Mouse (Mus musculus) midbrain, embryonic 13.5 days (tissue): ENCODE data around the gene Stk11ip. TPM values are rescaled to one million over a fixed set of nuclear protein-coding genes. Genes with fewer than 3 reads are reported as not detected.

ENCODE experiments used
- ATAC-seq: fragments of 200-750 bp; cut with Nextera tagmentation; 2 replicates; pipeline ENCODE4 v1.8.0; 2017; ENCODE audit warnings: mild to moderate bottlenecking, moderate TSS enrichment, moderate library complexity
- H3K27ac ChIP-seq: fragments of 300-500 bp; sonication (generic); 2 replicates; pipeline ENCODE4 v1.5.1; 2015; ENCODE audit warnings: inconsistent platforms, mild to moderate bottlenecking, moderate library complexity
- H3K27me3 ChIP-seq: fragments of 300-500 bp; sonication (generic); 2 replicates; pipeline ENCODE4 v1.6.1; 2015; ENCODE audit warnings: mild to moderate bottlenecking, inconsistent platforms
- H3K36me3 ChIP-seq: fragments of 300-500 bp; sonication (generic); 2 replicates; pipeline ENCODE4 v1.6.1; 2015; ENCODE audit warnings: mild to moderate bottlenecking, inconsistent platforms
- H3K4me1 ChIP-seq: fragments of 300-500 bp; sonication (generic); replicated peaks from 2 replicates; pipeline ENCODE4 v1.6.1; 2015; ENCODE audit warnings: inconsistent platforms
- H3K4me2 ChIP-seq: fragments of 300-500 bp; sonication (generic); replicated peaks from 2 replicates; pipeline ENCODE4 v1.6.1; 2015; ENCODE audit warnings: moderate library complexity, mild to moderate bottlenecking, inconsistent platforms
- H3K4me3 ChIP-seq: fragments of 300-500 bp; sonication (generic); replicated peaks from 2 replicates; pipeline ENCODE4 v1.5.1; 2015; ENCODE audit warnings: mild to moderate bottlenecking, inconsistent platforms
- H3K9ac ChIP-seq: fragments of 300-500 bp; sonication (generic); replicated peaks from 2 replicates; pipeline ENCODE4 v1.6.1; 2015; ENCODE audit warnings: mild to moderate bottlenecking, inconsistent platforms
- H3K9me3 ChIP-seq: fragments of 300-500 bp; sonication (generic); 2 replicates; pipeline ENCODE4 v1.6.1; 2016; ENCODE audit warnings: mild to moderate bottlenecking, inconsistent platforms
- WGBS: fragments of 180-500 bp; shearing (Covaris S2); methylation state at CpG from one replicate; pipeline ENCODE4 v1.1.7; 2015; 5-methylcytosine and 5-hydroxymethylcytosine counted together
- polyA plus RNA-seq: library from polyadenylated mRNA; unstranded; fragments of >200 nt; fragmentation: Nextera tagmentation; extraction: Ambion mirVana; gene quantifications from 2 replicates; pipeline ENCODE4 v1.2.1, GENCODE M21; 2015

The Stk11ip gene
- polyA plus RNA-seq, 1 experiment from 2014 or later = 23.6 TPM

- 90% methylated on average over 7 of the region's 7 CpGs for WGBS
- H3K9ac ChIP-seq = 0 out of 2 replicates have a peak overlapping the region, but pooled peaks have one; percentile 20
- H3K36me3 ChIP-seq = peaks cover 47% of the 10 kb centered on the region
- no peaks in the 10 kb centered on the region for H3K9me3 ChIP-seq
- no peak for ATAC-seq
- peaks cover 12% of the 10 kb centered on the region for H3K4me1 ChIP-seq
- H3K4me3 ChIP-seq = no peak overlapping the region
- H3K27me3 ChIP-seq = no peaks in the 10 kb centered on the region
- no peak overlapping the region for H3K27ac ChIP-seq
- H3K4me2 ChIP-seq = no peak overlapping the region
Observed at GRCm38 (mm10) chr1:75524679-75525078, 3.4 kb downstream of the Stk11ip start.

GRCm38 (mm10) chr1:75530546-75530945 is 9.2 kb downstream of the Stk11ip start:
- no peaks in the 10 kb centered on the region for H3K9me3 ChIP-seq
- H3K9ac ChIP-seq = no peak overlapping the region
- no peak overlapping the region for H3K4me2 ChIP-seq
- ATAC-seq = no peak
- no peaks in the 10 kb centered on the region for H3K27me3 ChIP-seq
- H3K4me3 ChIP-seq = no peak overlapping the region
- no peaks in the 10 kb centered on the region for H3K4me1 ChIP-seq
- peaks cover 94% of the 10 kb centered on the region for H3K36me3 ChIP-seq
- no peak overlapping the region for H3K27ac ChIP-seq
- WGBS = 83% methylated on average over 4 of the region's 4 CpGs

- Histone ChIP-seq H3K27ac (no peak overlapping the region), H3K4me2 (no peak overlapping the region), H3K9ac (no peak overlapping the region), H3K4me3 (no peak overlapping the region), H3K4me1 (no peaks in the 10 kb centered on the region), H3K36me3 (peaks cover 87% of the 10 kb centered on the region), H3K27me3 (no peaks in the 10 kb centered on the region), H3K9me3 (no peaks in the 10 kb centered on the region)
- ATAC-seq = no peak
- WGBS = 93% methylated on average over 19 of the region's 19 CpGs
Observed at GRCm38 (mm10) chr1:75532280-75533172, 11.2 kb downstream of the Stk11ip start.

- WGBS = 88% methylated on average over 19 of the region's 19 CpGs
- Histone ChIP-seq H3K9ac (no peak overlapping the region), H3K9me3 (no peaks in the 10 kb centered on the region), H3K4me3 (no peak overlapping the region), H3K27ac (no peak overlapping the region), H3K4me1 (no peaks in the 10 kb centered on the region), H3K27me3 (no peaks in the 10 kb centered on the region), H3K36me3 (peaks cover 79% of the 10 kb centered on the region), H3K4me2 (no peak overlapping the region)
- ATAC-seq = no peak
Observed at GRCm38 (mm10) chr1:75533325-75534252, 12.3 kb downstream of the Stk11ip start.

- H3K4me2 ChIP-seq = no peak overlapping the region
- no peak overlapping the region for H3K4me3 ChIP-seq
- H3K9ac ChIP-seq = no peak overlapping the region
- H3K36me3 ChIP-seq = peaks cover 42% of the 10 kb centered on the region
- no peaks in the 10 kb centered on the region for H3K27me3 ChIP-seq
- no peaks in the 10 kb centered on the region for H3K9me3 ChIP-seq
- no peak for ATAC-seq
- H3K4me1 ChIP-seq = no peaks in the 10 kb centered on the region
- no peak overlapping the region for H3K27ac ChIP-seq
- 82% methylated on average over 2 of the region's 2 CpGs for WGBS
Observed at GRCm38 (mm10) chr1:75537587-75537986, 16.3 kb downstream of the Stk11ip start.

DNA sequence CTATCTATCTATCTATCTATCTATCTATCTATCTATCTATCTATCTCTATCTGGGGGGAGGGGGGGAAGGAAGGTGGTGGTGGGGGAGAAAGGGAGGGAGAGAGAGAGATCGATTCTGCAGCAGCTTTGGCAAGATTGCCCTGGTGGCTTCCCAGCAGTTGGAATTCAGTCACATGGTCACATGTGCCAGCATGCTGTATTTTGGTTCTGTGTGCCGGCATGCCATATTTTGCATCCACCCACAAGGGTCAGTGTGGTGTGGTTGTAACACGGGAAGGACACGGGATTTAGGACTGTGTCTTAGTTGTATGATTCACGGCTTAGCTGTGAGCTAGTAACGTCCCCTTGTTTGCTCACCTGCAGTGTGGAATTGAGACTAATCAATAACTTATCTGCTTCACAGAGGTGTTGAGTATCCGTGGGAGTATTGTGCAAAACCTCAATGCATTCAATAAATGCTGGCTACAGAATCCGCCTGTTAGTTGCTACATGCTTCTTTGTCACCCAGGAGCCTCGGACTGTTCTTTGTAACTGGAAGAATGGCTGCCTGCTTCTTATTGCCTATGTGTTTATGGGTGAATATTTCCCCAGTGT is 17.4 kb downstream of the Stk11ip start:
- H3K9ac ChIP-seq = no peak overlapping the region
- no peak for ATAC-seq
- no peaks in the 10 kb centered on the region for H3K27me3 ChIP-seq
- no peak overlapping the region for H3K4me2 ChIP-seq
- peaks cover 31% of the 10 kb centered on the region for H3K36me3 ChIP-seq
- no peak overlapping the region for H3K27ac ChIP-seq
- H3K9me3 ChIP-seq = no peaks in the 10 kb centered on the region
- H3K4me3 ChIP-seq = no peak overlapping the region
- no peaks in the 10 kb centered on the region for H3K4me1 ChIP-seq
- WGBS = 84% methylated on average over 9 of the region's 9 CpGs

GRCm38 (mm10) chr1:75541496-75541895 is 20.2 kb downstream of the Stk11ip start:
- Histone ChIP-seq H3K27ac (no peak overlapping the region), H3K36me3 (peaks cover 6% of the 10 kb centered on the region), H3K4me2 (no peak overlapping the region), H3K27me3 (no peaks in the 10 kb centered on the region), H3K9me3 (no peaks in the 10 kb centered on the region), H3K4me3 (no peak overlapping the region), H3K4me1 (peaks cover 8% of the 10 kb centered on the region), H3K9ac (no peak overlapping the region)
- ATAC-seq = no peak
- 90% methylated on average over 7 of the region's 7 CpGs for WGBS

DNA sequence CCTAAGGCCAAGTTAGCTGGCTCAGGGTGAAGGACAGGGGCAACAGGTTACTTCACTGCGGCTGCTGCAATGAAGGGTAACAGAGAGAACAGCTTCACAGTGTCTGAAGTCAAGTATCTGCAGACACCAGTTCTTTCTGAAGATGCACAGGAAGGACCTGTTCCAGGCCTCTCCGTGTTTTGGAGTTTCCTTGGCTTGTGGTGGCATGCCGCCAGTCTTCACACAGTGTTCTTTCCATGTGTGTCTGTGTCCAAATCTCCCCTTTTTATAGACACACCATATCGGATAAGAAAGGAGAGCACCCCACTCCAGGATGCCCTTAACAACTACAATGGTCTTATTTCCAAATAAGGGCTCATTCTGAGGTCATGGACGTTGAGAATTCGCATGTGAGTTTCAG is 23.0 kb downstream of the Stk11ip start:
- H3K27ac ChIP-seq = no peak overlapping the region
- H3K27me3 ChIP-seq = no peaks in the 10 kb centered on the region
- H3K4me1 ChIP-seq = peaks cover 17% of the 10 kb centered on the region
- ATAC-seq = no peak
- H3K9me3 ChIP-seq = no peaks in the 10 kb centered on the region
- WGBS = 91% methylated on average over 6 of the region's 6 CpGs
- no peak overlapping the region for H3K4me3 ChIP-seq
- no peak overlapping the region for H3K4me2 ChIP-seq
- no peak overlapping the region for H3K9ac ChIP-seq
- H3K36me3 ChIP-seq = peaks cover 15% of the 10 kb centered on the region

DNA sequence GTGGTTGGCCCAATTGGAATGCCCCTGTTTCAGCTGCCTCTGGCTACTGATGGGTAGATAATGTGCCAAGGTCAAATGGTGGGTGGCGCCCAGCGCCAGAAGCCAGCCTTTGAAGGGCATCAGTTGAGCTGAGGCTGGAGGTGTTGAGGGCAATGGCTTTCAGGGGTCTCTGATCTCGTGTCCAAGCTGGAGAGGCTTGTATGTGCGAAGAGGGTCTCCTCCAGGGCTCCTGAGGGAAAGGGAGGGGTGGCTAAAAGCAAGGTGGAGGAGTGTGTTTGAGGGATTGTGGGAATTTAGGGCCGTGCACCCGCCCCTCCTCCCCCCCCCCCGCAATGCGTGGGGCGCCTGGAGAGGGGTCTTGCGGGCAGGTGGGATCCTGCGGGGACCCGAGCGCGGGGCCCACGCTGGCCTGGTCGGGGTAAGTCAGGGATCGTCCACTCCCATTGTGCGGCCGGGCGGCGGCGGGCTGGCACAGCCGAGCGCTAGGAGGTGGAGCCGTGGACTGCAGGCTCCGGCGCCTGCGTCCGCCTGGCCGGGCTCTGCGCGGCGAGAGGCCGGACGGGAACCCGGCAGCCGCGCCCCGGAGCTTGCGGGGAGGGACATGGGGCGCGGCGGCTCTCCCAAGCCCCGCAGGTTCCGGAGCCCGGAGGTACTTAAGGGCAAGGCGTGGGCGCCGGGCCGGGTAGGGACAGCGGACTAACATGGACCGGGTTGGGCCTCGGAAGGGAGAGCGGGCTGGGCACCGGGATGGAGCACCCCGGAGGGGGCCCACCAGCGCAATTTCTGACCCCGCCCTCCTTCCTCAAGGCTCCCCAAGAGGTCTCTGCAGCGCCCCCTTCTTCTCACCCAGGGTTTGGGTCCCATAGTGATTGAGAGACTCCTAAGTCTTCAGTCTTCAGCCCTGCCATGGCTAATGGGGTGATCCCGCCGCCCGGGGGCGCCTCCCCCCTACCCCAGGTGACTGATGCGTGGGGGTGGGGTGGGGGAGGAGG is 24.9 kb downstream of the Stk11ip start, which contains the start of gene Slc4a3:
Slc4a3 (plus strand) TSS at position 302 of the 992 bp plus-strand sequence.
- peaks cover 34% of the 10 kb centered on the region for H3K36me3 ChIP-seq
- H3K4me2 ChIP-seq = peak within 1 kb of the TSS; percentile 69
- H3K9me3 ChIP-seq = no peaks in the 10 kb centered on the region
- H3K4me1 ChIP-seq = peaks cover 17% of the 10 kb centered on the region
- peak within 1 kb of the TSS; percentile 78 for H3K27ac ChIP-seq
- H3K4me3 ChIP-seq = peak within 1 kb of the TSS; percentile 60
- peak within 1 kb of the TSS; percentile 85 for H3K9ac ChIP-seq
- WGBS = 1% methylated on average over 52 of the region's 64 CpGs
- peak; percentile 93 for ATAC-seq
- no peaks in the 10 kb centered on the region for H3K27me3 ChIP-seq

- H3K9me3 ChIP-seq = no peaks in the 10 kb centered on the region
- no peaks in the 10 kb centered on the region for H3K27me3 ChIP-seq
- ATAC-seq = no peak
- H3K4me2 ChIP-seq = peak overlapping the region; percentile 69
- peak overlapping the region; percentile 60 for H3K4me3 ChIP-seq
- H3K27ac ChIP-seq = peak overlapping the region; percentile 78; the same call in 1 of the 2 replicates
- whole genome bisulfite sequencing = 93% methylated on average over 13 of the region's 13 CpGs
- peaks cover 45% of the 10 kb centered on the region for H3K36me3 ChIP-seq
- H3K9ac ChIP-seq = no peak overlapping the region
- peaks cover 17% of the 10 kb centered on the region for H3K4me1 ChIP-seq
Observed at GRCm38 (mm10) chr1:75547351-75547750, 26.0 kb downstream of the Stk11ip start.

DNA sequence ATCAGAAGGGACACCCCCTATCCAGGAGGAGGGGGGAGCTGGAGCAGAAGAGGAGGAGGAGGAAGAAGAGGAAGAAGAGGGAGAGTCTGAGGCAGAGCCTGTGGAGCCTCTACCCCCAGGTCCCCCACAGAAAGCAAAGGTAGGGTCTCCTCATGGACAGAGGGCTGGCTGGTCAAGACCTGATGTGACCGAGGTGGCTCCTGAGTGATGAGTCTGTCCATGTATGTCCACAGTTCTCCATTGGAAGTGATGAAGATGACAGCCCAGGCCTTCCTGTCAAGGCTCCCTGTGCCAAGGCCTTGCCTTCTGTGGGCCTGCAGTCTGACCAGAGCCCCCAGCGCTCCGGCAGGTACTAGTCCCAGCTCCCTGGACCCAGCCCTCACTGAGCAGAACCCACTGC is 26.8 kb downstream of the Stk11ip start:
- Histone ChIP-seq H3K9me3 (no peaks in the 10 kb centered on the region), H3K27ac (no peak overlapping the region), H3K4me1 (peaks cover 17% of the 10 kb centered on the region), H3K27me3 (no peaks in the 10 kb centered on the region), H3K4me3 (no peak overlapping the region), H3K9ac (no peak overlapping the region), H3K36me3 (peaks cover 52% of the 10 kb centered on the region), H3K4me2 (no peak overlapping the region)
- WGBS = 93% methylated on average over 3 of the region's 3 CpGs
- no peak for ATAC-seq
